Mouse (Mus musculus): ENCODE measurements around the gene Cxcl9. TPM values are rescaled to one million over a fixed set of nuclear protein-coding genes. Genes with fewer than 3 reads are reported as not detected.

The Cxcl9 gene
- total and polyA plus RNA-seq, 3 experiments, result not detected

DNA sequence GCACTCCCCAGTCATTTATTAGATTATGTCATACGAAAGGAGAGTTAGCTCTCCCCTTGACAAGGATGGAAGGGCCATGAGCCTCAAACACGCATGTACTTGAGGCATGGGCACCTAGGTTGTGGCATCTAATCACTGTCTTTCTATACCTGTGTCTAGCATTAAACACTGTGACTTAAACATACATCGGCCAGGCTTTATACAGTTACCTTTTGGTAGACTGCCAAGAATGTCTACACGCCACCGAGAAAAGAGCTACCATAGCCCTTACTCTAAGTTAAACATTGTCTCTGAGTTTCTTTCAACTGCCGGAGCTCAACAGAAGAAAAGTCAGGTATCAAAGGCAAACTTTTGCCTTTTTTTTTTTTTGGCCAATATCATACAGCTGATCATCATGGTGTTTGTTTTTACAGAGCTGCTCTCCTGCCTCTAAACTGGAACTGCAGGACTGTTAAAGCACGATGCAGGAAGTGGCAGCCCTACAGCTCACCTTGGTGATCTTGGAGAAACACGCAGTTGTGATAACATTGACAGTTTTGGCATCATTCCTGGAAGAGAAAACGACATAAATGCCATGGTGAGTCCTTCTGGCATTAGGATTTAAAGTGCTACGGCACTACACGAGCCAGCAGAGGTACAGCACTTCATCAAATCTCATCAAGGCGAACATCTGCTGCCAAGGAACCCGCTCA is 25.6 kb downstream of the Cxcl9 start:
- Histone ChIP-seq H3K36me3 (replicated peaks) (peaks cover 98% of the 10 kb centered on the region), H3K27me3 (ENCODE audit: insufficient read depth, low read length) (no peaks in the 10 kb centered on the region), H3K4me1 (ENCODE audit: insufficient read depth, low read depth, low read length) (peaks cover 27% of the 10 kb centered on the region), H3K9me3 (replicated peaks) (no peaks in the 10 kb centered on the region), H3K4me3 (ENCODE audit: low read depth, low read length) (no peak overlapping the region)
- DNase-seq (ENCODE audit: low spot score) (no peak), ATAC-seq (ENCODE audit: extremely low read depth, insufficient number of reproducible peaks, low FRiP score, poor library complexity, severe bottlenecking) (no peak)
- TF ChIP-seq POLR2AphosphoS5 (IDR thresholded peaks at IDR 0.05; ENCODE audit: insufficient replicate concordance, low read depth, low read length) (no peak), TAL1 (conservative IDR thresholded peaks at IDR 0.05; ENCODE audit: low read depth, low read length) (no peak), GATA1 (IDR thresholded peaks at IDR 0.05; ENCODE audit: borderline replicate concordance, low read length) (no peak), CTCF (IDR thresholded peaks at IDR 0.05; ENCODE audit: low read depth, low read length) (no peak), GATA2 (IDR thresholded peaks at IDR 0.05; ENCODE audit: borderline replicate concordance, low read depth, low read length) (no peak)

DNA sequence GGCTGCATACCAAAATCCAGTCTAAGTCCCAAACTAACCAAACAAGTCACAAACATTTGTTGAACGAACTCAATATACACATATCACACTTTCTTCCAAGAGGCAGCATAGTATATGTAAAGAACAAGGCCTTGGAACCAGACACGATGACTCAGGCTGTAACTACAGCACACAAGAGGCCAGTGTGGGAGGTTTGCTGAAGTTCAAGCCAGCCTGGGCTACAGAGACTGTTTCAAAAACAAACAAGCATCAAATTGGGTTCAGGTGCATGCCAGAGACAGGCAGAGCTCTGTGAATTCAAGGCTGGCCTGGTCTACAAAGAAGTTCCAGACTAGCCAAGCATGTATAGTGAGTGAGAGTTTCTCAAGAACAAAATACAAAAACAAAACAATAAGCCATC is 33.4 kb downstream of the Cxcl9 start:
- Histone ChIP-seq H3K4me3 (ENCODE audit: low read depth, low read length) (no peak overlapping the region), H3K4me1 (ENCODE audit: insufficient read depth, low read depth, low read length) (peaks cover 9% of the 10 kb centered on the region), H3K9me3 (replicated peaks) (no peaks in the 10 kb centered on the region), H3K36me3 (replicated peaks) (peaks cover 97% of the 10 kb centered on the region), H3K27me3 (ENCODE audit: insufficient read depth, low read length) (no peaks in the 10 kb centered on the region)
- TF ChIP-seq POLR2AphosphoS5 (IDR thresholded peaks at IDR 0.05; ENCODE audit: insufficient replicate concordance, low read depth, low read length) (no peak), TAL1 (conservative IDR thresholded peaks at IDR 0.05; ENCODE audit: low read depth, low read length) (no peak), GATA1 (IDR thresholded peaks at IDR 0.05; ENCODE audit: borderline replicate concordance, low read length) (no peak), GATA2 (IDR thresholded peaks at IDR 0.05; ENCODE audit: borderline replicate concordance, low read depth, low read length) (no peak), CTCF (IDR thresholded peaks at IDR 0.05; ENCODE audit: low read depth, low read length) (no peak)
- DNase-seq (ENCODE audit: low spot score) (no peak), ATAC-seq (ENCODE audit: extremely low read depth, insufficient number of reproducible peaks, low FRiP score, poor library complexity, severe bottlenecking) (no peak)

DNA sequence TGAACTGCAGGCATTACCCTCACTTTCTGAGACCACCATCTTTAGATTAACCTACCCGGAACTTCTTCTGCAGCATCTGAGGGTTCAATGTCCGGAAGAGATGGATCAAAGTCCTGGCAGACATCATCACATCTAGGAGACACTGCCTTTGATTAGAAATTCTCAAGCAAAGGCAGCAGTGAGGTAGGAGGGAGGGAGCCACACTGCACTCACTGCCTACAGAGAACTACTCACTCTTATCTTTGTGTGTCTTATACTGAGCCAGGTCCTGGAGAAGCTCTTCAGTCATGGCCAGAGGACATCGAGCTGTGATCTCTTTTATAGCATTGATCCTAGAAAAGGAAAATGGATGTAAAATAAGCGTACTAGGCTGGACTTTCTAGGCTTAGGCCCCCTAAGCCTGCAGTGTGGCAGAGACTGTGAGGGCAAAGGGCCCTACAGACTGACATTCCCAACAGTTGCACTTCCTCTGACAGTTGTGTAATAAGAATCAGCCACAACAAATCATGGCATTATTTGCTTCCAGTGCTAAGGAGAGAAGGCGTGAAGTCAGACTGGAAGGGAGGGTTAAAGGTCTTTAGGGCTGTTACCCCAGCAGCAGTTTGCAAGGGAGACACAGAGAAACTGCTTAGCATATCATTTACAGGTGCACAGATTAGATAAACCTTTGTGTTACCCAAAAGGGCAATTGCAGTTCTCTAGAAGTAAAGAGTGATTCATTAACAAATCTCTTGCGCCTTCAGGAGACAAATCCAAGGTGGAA is 36.0 kb downstream of the Cxcl9 start:
- ATAC-seq (ENCODE audit: extremely low read depth, insufficient number of reproducible peaks, low FRiP score, poor library complexity, severe bottlenecking) (no peak), DNase-seq (ENCODE audit: low spot score) (no peak)

DNA sequence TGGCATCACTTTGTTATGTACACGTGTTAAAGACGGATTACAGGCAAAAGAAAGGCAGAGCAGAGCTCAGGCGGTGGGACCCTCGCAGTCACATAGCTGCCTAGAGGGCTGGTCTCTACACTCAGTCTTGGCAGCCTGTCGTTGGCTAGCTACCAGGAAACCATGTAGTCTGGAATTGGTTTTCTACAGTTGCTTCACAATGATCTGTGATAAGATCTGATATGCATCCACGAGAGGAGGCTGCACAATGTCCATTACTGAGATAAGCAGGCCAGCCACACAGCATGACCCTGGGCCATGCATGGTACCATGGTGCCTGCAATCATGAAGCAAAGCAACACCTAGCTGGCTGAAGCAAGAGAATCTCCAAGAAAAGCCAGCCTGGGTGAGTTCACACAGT is 40.0 kb downstream of the Cxcl9 start:
- Histone ChIP-seq H3K36me3 (replicated peaks) (peaks cover 90% of the 10 kb centered on the region), H3K27me3 (ENCODE audit: insufficient read depth, low read length) (no peaks in the 10 kb centered on the region), H3K4me3 (ENCODE audit: low read depth, low read length) (peak overlapping the region; percentile 7; the same call in 1 of the 2 replicates), H3K4me1 (ENCODE audit: insufficient read depth, low read depth, low read length) (peaks cover 52% of the 10 kb centered on the region), H3K9me3 (replicated peaks) (no peaks in the 10 kb centered on the region)
- DNase-seq (ENCODE audit: low spot score) (no peak), ATAC-seq (ENCODE audit: extremely low read depth, insufficient number of reproducible peaks, low FRiP score, poor library complexity, severe bottlenecking) (peak; percentile 77)
- TF ChIP-seq CTCF (IDR thresholded peaks at IDR 0.05; ENCODE audit: low read depth, low read length), result no peak
- TF ChIP-seq TAL1 (conservative IDR thresholded peaks at IDR 0.05; ENCODE audit: low read depth, low read length), result peak; percentile 28; the same call in 1 of the 2 replicates
- TF ChIP-seq GATA1 (IDR thresholded peaks at IDR 0.05; ENCODE audit: borderline replicate concordance, low read length), result no peak

More for the DNA sequence above, 36.0 kb downstream of the Cxcl9 start:
- Histone ChIP-seq H3K27me3 (ENCODE audit: insufficient read depth, low read length) (no peaks in the 10 kb centered on the region), H3K4me1 (ENCODE audit: insufficient read depth, low read depth, low read length) (peaks cover 24% of the 10 kb centered on the region), H3K4me3 (ENCODE audit: low read depth, low read length) (no peak overlapping the region), H3K36me3 (replicated peaks) (peaks cover 96% of the 10 kb centered on the region), H3K9me3 (replicated peaks) (no peaks in the 10 kb centered on the region)
- TF ChIP-seq CTCF (IDR thresholded peaks at IDR 0.05; ENCODE audit: low read depth, low read length) (no peak), GATA2 (IDR thresholded peaks at IDR 0.05; ENCODE audit: borderline replicate concordance, low read depth, low read length) (no peak), GATA1 (IDR thresholded peaks at IDR 0.05; ENCODE audit: borderline replicate concordance, low read length) (no peak), POLR2AphosphoS5 (IDR thresholded peaks at IDR 0.05; ENCODE audit: insufficient replicate concordance, low read depth, low read length) (no peak), TAL1 (conservative IDR thresholded peaks at IDR 0.05; ENCODE audit: low read depth, low read length) (no peak)

DNA sequence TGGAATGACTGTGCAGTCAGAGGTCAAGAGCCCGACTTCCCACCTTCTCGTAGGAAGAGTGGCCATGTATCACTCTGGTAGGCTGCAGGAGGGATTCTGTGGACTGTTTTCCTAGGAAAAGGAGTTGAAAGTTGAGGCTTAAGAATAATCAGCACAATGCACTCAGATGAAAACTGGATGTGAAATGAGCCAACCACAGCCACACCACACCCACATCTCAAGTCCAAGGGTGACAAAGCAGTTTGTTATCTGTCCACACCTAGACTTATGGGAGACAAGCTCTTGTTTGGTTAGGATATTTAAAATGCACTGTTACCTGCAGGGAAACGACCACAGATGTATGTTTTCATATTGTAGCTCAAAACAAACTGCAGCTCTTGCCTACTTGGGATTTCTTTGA is 44.8 kb downstream of the Cxcl9 start:
- H3K36me3 ChIP-seq (replicated peaks), result peaks cover 57% of the 10 kb centered on the region
- peak overlapping the region; percentile 41; the same call in 1 of the 2 replicates for H3K4me3 ChIP-seq (ENCODE audit: low read depth, low read length)
- DNase-seq (ENCODE audit: low spot score), result peak; percentile 59
- H3K27me3 ChIP-seq (ENCODE audit: insufficient read depth, low read length), result no peaks in the 10 kb centered on the region
- TF ChIP-seq CTCF (IDR thresholded peaks at IDR 0.05; ENCODE audit: low read depth, low read length) (no peak), TAL1 (conservative IDR thresholded peaks at IDR 0.05; ENCODE audit: low read depth, low read length) (peak; percentile 33; the same call in 1 of the 2 replicates)
- no peaks in the 10 kb centered on the region for H3K9me3 ChIP-seq (replicated peaks)
- peaks cover 69% of the 10 kb centered on the region for H3K4me1 ChIP-seq (ENCODE audit: insufficient read depth, low read depth, low read length)
- ATAC-seq (ENCODE audit: extremely low read depth, insufficient number of reproducible peaks, low FRiP score, poor library complexity, severe bottlenecking), result peak; percentile 62

DNA sequence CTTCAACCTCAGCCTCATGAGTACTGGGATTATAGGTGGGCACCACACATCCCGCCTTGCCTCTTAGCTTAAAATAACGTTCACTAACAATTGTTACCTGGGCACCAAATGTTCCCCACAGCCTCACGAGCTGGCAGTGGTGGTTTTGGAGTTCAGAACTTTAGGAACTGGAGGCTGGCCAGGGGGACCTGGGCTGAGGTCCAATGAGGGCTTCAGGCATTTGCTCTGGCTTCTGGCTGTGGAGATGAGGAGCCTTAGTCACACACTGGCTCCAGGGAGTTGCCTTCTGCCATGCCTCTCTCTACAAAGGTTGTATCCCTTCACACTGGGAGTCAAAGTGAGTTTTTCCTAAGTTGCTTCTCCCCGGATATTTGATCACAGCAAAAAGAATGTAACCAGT is 45.3 kb downstream of the Cxcl9 start:
- Histone ChIP-seq H3K4me1 (ENCODE audit: insufficient read depth, low read depth, low read length) (peaks cover 70% of the 10 kb centered on the region), H3K4me3 (ENCODE audit: low read depth, low read length) (peak overlapping the region; percentile 41; the same call in 1 of the 2 replicates), H3K9me3 (replicated peaks) (no peaks in the 10 kb centered on the region), H3K27me3 (ENCODE audit: insufficient read depth, low read length) (no peaks in the 10 kb centered on the region), H3K36me3 (replicated peaks) (peaks cover 52% of the 10 kb centered on the region)
- DNase-seq (ENCODE audit: low spot score) (no peak), ATAC-seq (ENCODE audit: extremely low read depth, insufficient number of reproducible peaks, low FRiP score, poor library complexity, severe bottlenecking) (no peak)
- no peak for TF ChIP-seq CTCF (IDR thresholded peaks at IDR 0.05; ENCODE audit: low read depth, low read length)
- no peak for TF ChIP-seq GATA2 (IDR thresholded peaks at IDR 0.05; ENCODE audit: borderline replicate concordance, low read depth, low read length)
- no peak for TF ChIP-seq GATA1 (IDR thresholded peaks at IDR 0.05; ENCODE audit: borderline replicate concordance, low read length)
- no peak for TF ChIP-seq POLR2AphosphoS5 (IDR thresholded peaks at IDR 0.05; ENCODE audit: insufficient replicate concordance, low read depth, low read length)
- TF ChIP-seq TAL1 (conservative IDR thresholded peaks at IDR 0.05; ENCODE audit: low read depth, low read length), result no peak
